Mouse (Mus musculus) midbrain, embryonic 10.5 days (tissue): ENCODE measurements at regions not wholly inside any gene's neighbourhood (a gene's known extent, or its start where the extent isn't known, plus 50 kb on each side); places are given as distances from the start of the nearest gene placed in this dataset.

Source experiments
- DNase-seq: peaks from one replicate; pipeline ENCODE4 v3.0.0-alpha.2; 2017; ENCODE audit warnings: low spot score
- H3K27ac ChIP-seq: fragments of 300-500 bp; sonication (generic); replicated peaks from 2 replicates; pipeline ENCODE4 v1.5.1; 2016; ENCODE audit warnings: mild to moderate bottlenecking
- H3K27me3 ChIP-seq: fragments of 300-500 bp; sonication (generic); 2 replicates; pipeline ENCODE4 v1.6.1; 2016; ENCODE audit warnings: low read depth, mild to moderate bottlenecking; ENCODE audit not compliant: poor library complexity, severe bottlenecking
- H3K36me3 ChIP-seq: fragments of 300-500 bp; sonication (generic); 2 replicates; pipeline ENCODE4 v1.6.1; 2016; ENCODE audit warnings: mild to moderate bottlenecking, moderate library complexity
- H3K4me1 ChIP-seq: fragments of 300-500 bp; sonication (generic); 2 replicates; pipeline ENCODE4 v1.6.1; 2016
- H3K4me3 ChIP-seq: fragments of 300-500 bp; sonication (generic); 2 replicates; pipeline ENCODE4 v1.5.1; 2016; ENCODE audit warnings: mild to moderate bottlenecking, moderate library complexity
- H3K9me3 ChIP-seq: fragments of 300-500 bp; sonication (generic); replicated peaks from 2 replicates; pipeline ENCODE4 v1.6.1; 2016; ENCODE audit warnings: mild to moderate bottlenecking
- WGBS: fragments of 180-500 bp; shearing (Covaris S2); methylation state at CpG from one replicate; pipeline ENCODE4 v1.1.7; 2016; 5-methylcytosine and 5-hydroxymethylcytosine counted together

- H3K4me1 ChIP-seq: no peaks in the 10 kb centered on the region
- H3K27me3 ChIP-seq: no peaks in the 10 kb centered on the region
- H3K27ac ChIP-seq: no peak overlapping the region
- 84% methylated on average over 4 of the region's 4 CpGs for WGBS
- DNase-seq: no peak
- H3K9me3 ChIP-seq: no peaks in the 10 kb centered on the region
- H3K36me3 ChIP-seq: no peaks in the 10 kb centered on the region
- H3K4me3 ChIP-seq: no peak overlapping the region
Measured at GRCm38 (mm10) chr7:71174871-71175270, 176.4 kb downstream of the Gm10295 start.

DNA sequence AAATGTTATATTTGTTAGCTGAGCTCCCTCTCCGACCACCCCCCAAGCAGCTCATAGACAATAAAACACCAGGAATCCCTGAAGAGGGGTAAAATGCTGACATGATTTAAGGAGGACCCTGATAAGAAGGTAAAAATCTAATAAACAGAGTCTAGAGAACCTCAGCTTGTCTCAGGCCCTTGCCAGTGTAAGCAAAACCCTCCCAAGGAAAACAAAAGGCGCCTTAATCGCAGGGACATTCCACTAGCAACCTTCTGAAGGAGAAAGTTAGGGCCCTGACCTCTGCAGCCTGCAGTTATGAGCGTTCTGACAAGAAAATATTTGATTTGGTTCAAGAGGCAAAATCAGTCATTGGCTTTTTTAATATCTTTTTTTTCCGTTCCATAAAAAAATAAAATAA, 212.2 kb downstream of the Gm10295 start:
- Histone ChIP-seq H3K4me1 (0 out of 2 replicates have a peak, but pooled peaks cover 4% of the 10 kb centered on the region), H3K27ac (no peak overlapping the region), H3K9me3 (no peaks in the 10 kb centered on the region), H3K36me3 (no peaks in the 10 kb centered on the region), H3K4me3 (no peak overlapping the region), H3K27me3 (no peaks in the 10 kb centered on the region)
- DNase-seq: no peak
- WGBS: 70% methylated on average over 5 of the region's 5 CpGs

DNA sequence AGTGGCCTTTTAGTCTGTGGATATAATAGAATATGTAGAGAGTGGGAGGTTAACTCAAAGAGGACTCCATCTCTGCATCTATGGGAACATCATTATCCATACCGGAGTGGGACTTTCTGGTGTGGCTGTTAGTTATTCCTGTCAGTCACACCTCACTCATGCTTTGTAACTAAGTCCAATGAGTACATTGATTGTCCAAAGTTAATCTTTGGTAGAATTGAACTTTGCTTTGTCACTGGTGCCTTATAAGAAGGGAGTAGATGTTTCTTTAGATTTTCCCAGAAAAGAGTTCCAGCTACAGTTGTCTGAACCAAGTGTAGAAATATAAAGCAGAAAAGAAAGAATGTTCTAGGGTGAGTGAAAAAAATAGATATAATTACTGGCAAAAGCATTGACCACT, 221.3 kb downstream of the Gm10295 start:
- H3K36me3 ChIP-seq: no peaks in the 10 kb centered on the region
- H3K4me1 ChIP-seq: peaks cover 6% of the 10 kb centered on the region
- no peaks in the 10 kb centered on the region for H3K9me3 ChIP-seq
- DNase-seq: no peak
- peaks cover 54% of the 10 kb centered on the region for H3K27me3 ChIP-seq
- no peak overlapping the region for H3K4me3 ChIP-seq
- H3K27ac ChIP-seq: no peak overlapping the region
- 93% methylated on average over 1 of the region's 1 CpGs for WGBS

DNA sequence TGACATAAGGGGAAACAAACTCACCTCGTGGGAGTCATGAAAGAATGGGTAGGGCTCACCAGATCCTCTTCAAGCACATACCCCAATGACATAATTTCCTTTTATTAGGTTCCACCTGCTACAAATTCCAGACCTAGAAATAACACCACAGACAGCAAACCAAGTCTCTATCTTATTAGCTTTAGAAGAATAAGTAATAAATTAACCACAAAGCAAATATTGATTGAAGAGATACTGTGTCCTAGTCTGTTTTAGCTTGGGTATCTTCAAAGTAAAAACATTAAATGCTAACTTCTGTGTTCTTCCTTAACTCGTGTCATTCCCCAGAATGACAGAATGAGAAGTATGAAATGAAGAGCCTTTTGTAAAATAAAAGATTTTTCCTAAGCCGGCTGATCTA, 222.4 kb downstream of the Gm10295 start:
- DNase-seq: no peak
- no peaks in the 10 kb centered on the region for H3K36me3 ChIP-seq
- H3K27me3 ChIP-seq: peaks cover 61% of the 10 kb centered on the region
- no peak overlapping the region for H3K27ac ChIP-seq
- H3K9me3 ChIP-seq: no peaks in the 10 kb centered on the region
- H3K4me3 ChIP-seq: no peak overlapping the region
- WGBS: 81% methylated on average over 3 of the region's 3 CpGs
- H3K4me1 ChIP-seq: peaks cover 6% of the 10 kb centered on the region

GRCm38 (mm10) chr7:71121453-71121852, 229.8 kb downstream of the Gm10295 start:
- H3K4me3 ChIP-seq: no peak overlapping the region
- no peak overlapping the region for H3K27ac ChIP-seq
- no peaks in the 10 kb centered on the region for H3K9me3 ChIP-seq
- DNase-seq: no peak
- no peaks in the 10 kb centered on the region for H3K36me3 ChIP-seq
- 59% methylated on average over 5 of the region's 5 CpGs for WGBS
- peaks cover 74% of the 10 kb centered on the region for H3K27me3 ChIP-seq
- H3K4me1 ChIP-seq: peaks cover 6% of the 10 kb centered on the region

DNA sequence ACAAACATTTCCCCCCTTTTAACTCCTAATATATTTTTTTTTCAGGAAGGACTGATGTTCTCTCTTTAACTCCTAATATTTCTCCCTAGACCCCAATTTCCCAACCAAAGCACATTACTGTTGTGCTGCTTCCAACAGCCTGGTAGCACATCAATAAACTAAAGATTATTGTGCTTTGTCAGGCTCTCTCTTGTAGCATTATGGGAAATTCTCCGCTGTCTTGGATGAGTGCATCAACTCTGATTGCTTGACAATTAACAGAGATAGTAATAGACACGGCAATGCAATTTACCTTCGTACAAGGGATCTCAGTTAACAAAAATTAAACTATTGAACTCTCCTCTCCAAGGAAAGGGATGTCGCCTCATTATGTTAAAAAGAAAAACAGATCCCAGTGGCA, 230.3 kb downstream of the Gm10295 start:
- no peaks in the 10 kb centered on the region for H3K9me3 ChIP-seq
- H3K4me3 ChIP-seq: no peak overlapping the region
- peaks cover 73% of the 10 kb centered on the region for H3K27me3 ChIP-seq
- peaks cover 6% of the 10 kb centered on the region for H3K4me1 ChIP-seq
- DNase-seq: no peak
- no peak overlapping the region for H3K27ac ChIP-seq
- H3K36me3 ChIP-seq: no peaks in the 10 kb centered on the region
- WGBS: 89% methylated on average over 4 of the region's 4 CpGs

GRCm38 (mm10) chr7:71119987-71120386, 231.3 kb downstream of the Gm10295 start:
- no peak for DNase-seq
- no peak overlapping the region for H3K4me3 ChIP-seq
- H3K27me3 ChIP-seq: peaks cover 73% of the 10 kb centered on the region
- WGBS: 81% methylated on average over 6 of the region's 6 CpGs
- H3K4me1 ChIP-seq: no peaks in the 10 kb centered on the region
- no peaks in the 10 kb centered on the region for H3K36me3 ChIP-seq
- no peaks in the 10 kb centered on the region for H3K9me3 ChIP-seq
- H3K27ac ChIP-seq: no peak overlapping the region

DNA sequence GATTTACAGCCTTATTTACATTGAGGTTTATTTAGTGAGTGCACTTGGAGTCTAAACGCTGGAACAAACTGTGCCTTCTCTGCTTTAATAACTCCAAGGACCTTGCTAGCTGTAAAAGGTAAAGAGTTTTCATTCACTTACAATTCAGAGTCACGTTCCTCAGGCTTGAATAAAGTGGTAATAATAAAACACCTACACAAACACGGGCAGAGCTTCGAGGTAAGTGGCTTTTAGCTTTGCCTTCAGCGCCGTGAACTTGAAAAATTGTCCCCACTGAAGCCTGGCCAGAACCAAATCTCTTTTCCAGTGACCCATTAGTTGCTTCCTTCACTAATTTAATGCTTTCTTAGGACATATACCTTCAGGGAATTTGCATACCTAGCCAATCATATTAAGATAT, 244.2 kb downstream of the Gm10295 start:
- no peaks in the 10 kb centered on the region for H3K36me3 ChIP-seq
- no peak for DNase-seq
- WGBS: 94% methylated on average over 6 of the region's 6 CpGs

DNA sequence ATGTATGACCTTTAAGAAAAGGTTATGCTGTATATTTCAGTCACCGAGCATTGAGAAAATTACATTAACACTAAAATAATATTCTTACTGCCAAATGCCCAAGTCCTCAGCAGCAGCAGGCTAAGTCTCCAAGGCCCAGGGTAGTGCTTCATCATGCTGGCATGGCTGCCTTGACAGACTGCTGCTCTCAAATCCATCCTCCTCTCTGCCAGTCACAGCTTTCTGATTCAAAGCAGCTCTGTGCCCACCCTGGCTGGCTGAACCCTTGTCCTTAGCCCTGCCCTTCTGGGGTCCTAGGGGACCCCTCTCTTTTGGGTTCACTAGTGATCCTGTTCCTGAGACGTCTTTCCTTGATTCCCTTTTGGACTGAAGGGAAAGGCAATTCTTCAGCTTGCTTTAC, 251.0 kb downstream of the Gm10295 start:
- Histone ChIP-seq H3K9me3 (no peaks in the 10 kb centered on the region), H3K27me3 (no peaks in the 10 kb centered on the region), H3K4me1 (no peaks in the 10 kb centered on the region; the same call in 1 of the 2 replicates), H3K27ac (no peak overlapping the region), H3K4me3 (no peak overlapping the region), H3K36me3 (no peaks in the 10 kb centered on the region)
- WGBS: 84% methylated on average over 2 of the region's 2 CpGs
- no peak for DNase-seq

More for the DNA sequence above, 244.2 kb downstream of the Gm10295 start:
- no peaks in the 10 kb centered on the region for H3K4me1 ChIP-seq
- no peaks in the 10 kb centered on the region for H3K9me3 ChIP-seq
- no peak overlapping the region for H3K27ac ChIP-seq
- H3K4me3 ChIP-seq: no peak overlapping the region
- H3K27me3 ChIP-seq: peaks cover 14% of the 10 kb centered on the region

DNA sequence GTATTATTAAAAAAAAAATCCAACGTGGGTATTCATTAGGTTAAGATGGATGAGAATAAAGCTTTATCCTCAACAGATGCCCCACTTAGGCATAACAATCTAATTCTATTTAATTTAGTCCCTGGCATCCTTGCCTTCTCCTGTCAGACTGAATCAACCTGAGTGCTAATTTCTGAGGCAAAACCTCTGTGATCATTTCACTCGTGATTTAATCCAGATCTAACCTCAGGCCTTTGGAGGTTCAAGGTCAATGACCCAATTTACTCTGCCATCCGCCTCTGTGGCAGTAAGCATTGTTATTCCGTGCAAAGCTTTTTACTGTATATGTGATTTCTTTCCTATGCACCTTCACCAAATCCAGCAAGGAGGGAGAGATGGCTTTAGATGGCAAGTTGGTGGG, 253.0 kb downstream of the Gm10295 start:
- no peak for DNase-seq
- H3K4me1 ChIP-seq: no peaks in the 10 kb centered on the region; the same call in 1 of the 2 replicates
- H3K9me3 ChIP-seq: no peaks in the 10 kb centered on the region
- H3K36me3 ChIP-seq: no peaks in the 10 kb centered on the region
- WGBS: 54% methylated on average over 4 of the region's 4 CpGs
- H3K27ac ChIP-seq: no peak overlapping the region
- H3K4me3 ChIP-seq: no peak overlapping the region
- no peaks in the 10 kb centered on the region for H3K27me3 ChIP-seq

GRCm38 (mm10) chr7:71093301-71093939, 257.9 kb downstream of the Gm10295 start:
- DNase-seq: no peak
- 81% methylated on average over 6 of the region's 6 CpGs for WGBS
- no peaks in the 10 kb centered on the region for H3K27me3 ChIP-seq
- H3K9me3 ChIP-seq: no peaks in the 10 kb centered on the region
- H3K36me3 ChIP-seq: no peaks in the 10 kb centered on the region
- no peak overlapping the region for H3K27ac ChIP-seq
- H3K4me3 ChIP-seq: no peak overlapping the region
- no peaks in the 10 kb centered on the region for H3K4me1 ChIP-seq

GRCm38 (mm10) chr7:71092825-71093224, 258.5 kb downstream of the Gm10295 start:
- Histone ChIP-seq H3K27ac (no peak overlapping the region), H3K27me3 (no peaks in the 10 kb centered on the region), H3K4me3 (no peak overlapping the region), H3K9me3 (no peaks in the 10 kb centered on the region), H3K36me3 (no peaks in the 10 kb centered on the region), H3K4me1 (no peaks in the 10 kb centered on the region)
- DNase-seq: no peak

DNA sequence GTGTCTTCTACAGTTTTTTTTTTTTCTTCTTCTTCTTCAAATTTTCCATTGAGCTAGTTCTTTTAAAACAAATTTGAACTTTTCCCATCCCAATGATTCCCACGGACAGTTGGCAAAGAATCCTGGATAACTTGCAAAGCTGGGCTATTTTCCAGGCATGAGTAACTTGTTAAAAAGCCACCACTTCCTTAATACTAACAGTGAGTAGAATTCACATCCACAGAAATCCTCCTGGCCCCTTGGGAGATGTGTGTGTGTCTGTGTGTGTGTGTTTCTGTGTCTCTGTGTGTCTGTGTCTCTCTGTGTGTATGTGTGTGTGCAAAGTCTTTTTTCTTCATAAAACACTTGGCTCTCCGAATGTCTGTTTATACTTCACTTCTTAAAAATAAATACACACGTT, 259.0 kb downstream of the Gm10295 start:
- WGBS: 71% methylated on average over 3 of the region's 3 CpGs
- Histone ChIP-seq H3K27me3 (no peaks in the 10 kb centered on the region), H3K4me1 (no peaks in the 10 kb centered on the region), H3K36me3 (no peaks in the 10 kb centered on the region), H3K27ac (no peak overlapping the region), H3K4me3 (no peak overlapping the region), H3K9me3 (no peaks in the 10 kb centered on the region)
- DNase-seq: no peak
